Mouse (Mus musculus) cerebellum, adult 2 months (tissue): ENCODE data around the gene Depp1. TPM values are rescaled to one million over a fixed set of nuclear protein-coding genes. Genes with fewer than 3 reads are reported as not detected.

Experiments used
- DNase-seq, 2 experiments: peaks; one replicate each; pipeline ENCODE4 v3.0.0; 2021
- H3K27ac ChIP-seq: fragments of 200-500 bp; 2 replicates; pipeline ENCODE4 v1.5.1; 2012; ENCODE audit warnings: low read length, control low read depth, inconsistent platforms; ENCODE audit not compliant: insufficient read depth
- H3K27me3 ChIP-seq: fragments of 200-500 bp; 2 replicates; pipeline ENCODE4 v1.6.1; 2012; ENCODE audit warnings: inconsistent platforms, mild to moderate bottlenecking, low read length, moderate library complexity; ENCODE audit not compliant: control insufficient read depth, insufficient read depth
- H3K4me1 ChIP-seq: fragments of 200-500 bp; 2 replicates; pipeline ENCODE4 v1.6.1; 2011; ENCODE audit warnings: low read length; ENCODE audit not compliant: control insufficient read depth, insufficient read depth
- H3K4me3 ChIP-seq: fragments of 200-500 bp; replicated peaks from 2 replicates; pipeline ENCODE3; 2011; ENCODE audit warnings: mild to moderate bottlenecking, low read depth, low read length, control low read depth; ENCODE audit not compliant: insufficient read depth
- CTCF ChIP-seq: fragments of 200-500 bp; IDR thresholded peaks from 2 replicates; pipeline ENCODE4 v1.5.1; 2011; ENCODE audit warnings: low read depth, mild to moderate bottlenecking, control low read depth, low read length, moderate library complexity, borderline replicate concordance; ENCODE audit not compliant: insufficient read depth
- POLR2A ChIP-seq: fragments of 200-500 bp; IDR thresholded peaks from 2 replicates; pipeline ENCODE4 v1.6.1; 2011; ENCODE audit warnings: low read length, control low read depth, borderline replicate concordance; ENCODE audit not compliant: insufficient read depth
- WGBS: fragments of 180-500 bp; shearing (Covaris S2); methylation state at CpG from one replicate; pipeline ENCODE4 v1.1.7; 2018; 5-methylcytosine and 5-hydroxymethylcytosine counted together
- polyA plus RNA-seq: library from polyadenylated mRNA; depleted of rRNA; stranded (reverse); fragments of >200 nt; gene quantifications from 2 replicates; pipeline ENCODE4 v1.2.3, GENCODE M21; 2012

Gene Depp1
- polyA plus RNA-seq, 1 experiment: 1.00 TPM

DNA sequence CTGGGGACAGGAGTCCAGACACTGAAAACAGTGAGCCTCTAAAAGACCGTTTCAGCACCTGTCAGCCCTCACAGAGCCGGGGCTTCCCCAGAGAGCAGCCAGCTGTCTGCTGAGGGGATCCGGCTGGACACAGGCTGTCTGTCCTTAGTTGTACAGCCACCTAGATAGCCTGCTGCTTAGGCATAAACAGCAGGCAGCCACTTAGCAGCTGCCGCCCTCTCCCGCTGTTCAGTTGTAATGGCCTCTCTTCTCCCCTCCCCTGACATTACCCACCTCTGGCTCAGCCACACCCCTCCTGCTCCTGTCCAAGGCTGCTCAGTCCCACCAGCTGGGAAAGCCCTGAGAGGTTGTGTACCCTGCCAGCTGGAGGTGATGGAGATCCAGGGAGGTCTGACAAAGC, 20.6 kb downstream of the Depp1 start:
- TF ChIP-seq CTCF (no peak), POLR2A (no peak)
- DNase-seq: no peak
- WGBS: 61% methylated on average over 5 of the region's 5 CpGs
- Histone ChIP-seq H3K27ac (no peak overlapping the region), H3K4me1 (0 out of 2 replicates have a peak, but pooled peaks cover 6% of the 10 kb centered on the region), H3K27me3 (no peaks in the 10 kb centered on the region; the same call in 1 of the 2 replicates), H3K4me3 (no peak overlapping the region)

DNA sequence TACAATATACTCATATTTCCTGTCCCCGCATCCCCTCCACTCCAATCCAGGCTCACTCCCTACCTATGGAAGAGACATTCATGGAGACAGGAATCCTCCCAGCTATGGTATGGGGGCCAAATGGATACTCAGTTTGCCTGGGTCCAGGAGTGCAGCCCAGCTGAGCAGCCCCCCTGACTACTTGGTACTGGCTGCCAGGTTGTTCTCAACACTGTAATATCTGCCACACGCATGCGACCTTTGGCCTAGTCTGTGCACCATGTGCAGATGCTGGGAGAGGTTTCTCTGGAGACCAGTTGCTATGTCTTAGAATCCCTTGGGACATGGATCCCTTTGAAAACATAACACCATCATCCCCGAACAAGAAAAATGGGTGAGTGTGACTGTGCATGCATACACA, 21.4 kb downstream of the Depp1 start:
- DNase-seq: no peak
- WGBS: 90% methylated on average over 4 of the region's 4 CpGs
- H3K27ac ChIP-seq: no peak overlapping the region

DNA sequence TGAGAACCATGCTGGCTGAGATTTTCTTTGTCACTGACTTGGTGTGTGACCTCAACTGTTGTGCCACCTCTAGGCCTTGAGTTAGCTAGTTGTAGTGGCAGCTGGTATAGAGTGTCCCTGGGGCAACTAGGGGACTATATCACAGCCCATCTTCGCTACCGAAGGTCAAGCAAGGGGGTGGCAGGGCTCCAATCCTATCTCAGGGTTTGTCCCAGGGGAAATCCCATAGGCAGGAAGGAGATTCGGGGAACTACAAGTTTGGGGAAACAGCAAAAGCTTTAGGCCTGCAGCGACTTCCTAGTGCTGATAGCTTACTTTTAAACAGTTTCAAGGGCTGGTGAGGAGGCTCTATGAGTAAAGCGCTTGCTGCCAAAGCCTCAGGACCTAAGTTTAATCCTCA, 21.9 kb downstream of the Depp1 start:
- no peak for DNase-seq
- Histone ChIP-seq H3K27ac (no peak overlapping the region), H3K4me1 (0 out of 2 replicates have a peak, but pooled peaks cover 6% of the 10 kb centered on the region), H3K4me3 (no peak overlapping the region), H3K27me3 (no peaks in the 10 kb centered on the region; the same call in 1 of the 2 replicates)
- TF ChIP-seq CTCF (no peak), POLR2A (no peak)
- WGBS: 65% methylated on average over 5 of the region's 5 CpGs

More for the DNA sequence above, 21.4 kb downstream of the Depp1 start:
- Histone ChIP-seq H3K4me1 (0 out of 2 replicates have a peak, but pooled peaks cover 6% of the 10 kb centered on the region), H3K27me3 (no peaks in the 10 kb centered on the region; the same call in 1 of the 2 replicates), H3K4me3 (no peak overlapping the region)
- TF ChIP-seq POLR2A (no peak), CTCF (no peak)

DNA sequence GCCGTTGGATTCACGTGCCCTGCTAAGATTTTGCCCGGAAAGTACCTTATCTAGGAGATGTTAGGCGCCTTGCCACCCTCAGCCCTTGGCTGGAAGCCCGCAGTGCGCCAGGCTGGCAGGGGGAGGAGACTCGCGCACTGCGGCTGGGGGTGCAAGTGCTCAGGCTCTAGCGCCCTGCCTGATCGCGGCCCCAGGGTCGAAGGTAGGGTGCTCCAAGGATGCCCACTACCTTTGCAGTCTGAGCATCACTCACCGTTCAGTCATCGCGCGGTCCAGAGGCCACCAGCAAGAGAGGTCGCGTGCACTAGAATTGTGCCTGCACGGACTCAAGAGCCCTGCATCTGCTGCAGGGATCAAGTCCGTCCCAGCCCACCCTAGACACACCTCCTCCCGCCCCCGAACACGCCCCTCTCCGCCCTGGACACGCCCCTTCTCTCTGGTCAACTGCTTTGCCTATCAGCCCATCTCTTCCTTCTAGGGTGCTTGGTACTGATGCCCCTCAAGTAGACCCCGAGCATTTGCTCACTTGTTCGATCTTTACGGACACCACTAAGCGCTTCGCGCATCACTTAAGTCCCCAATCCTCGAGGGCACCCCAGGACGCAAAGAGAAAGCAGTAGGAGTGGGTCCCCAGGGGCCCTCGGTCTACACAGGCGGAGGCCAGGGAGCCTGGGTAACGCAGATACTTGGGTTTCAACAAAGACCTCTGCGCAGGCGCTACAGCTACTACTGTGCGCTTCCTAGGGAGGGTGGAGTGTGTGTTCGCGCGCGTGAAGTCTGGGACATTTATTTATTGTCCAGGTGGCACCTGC, 23.3 kb downstream of the Depp1 start, which contains the start of gene Rassf4:
Gene Rassf4, minus strand, starts transcription at position 482 of the 812 bp plus-strand sequence.
- Histone ChIP-seq H3K27me3 (no peaks in the 10 kb centered on the region; the same call in 1 of the 2 replicates), H3K4me3 (peak within 1 kb of the TSS; percentile 71), H3K4me1 (0 out of 2 replicates have a peak, but pooled peaks cover 6% of the 10 kb centered on the region), H3K27ac (no peak within 1 kb of the TSS)
- TF ChIP-seq CTCF: no peak
- peak; percentile 59 to 68 for DNase-seq
- under 1% methylated on average over 44 of the region's 44 CpGs for WGBS

DNA sequence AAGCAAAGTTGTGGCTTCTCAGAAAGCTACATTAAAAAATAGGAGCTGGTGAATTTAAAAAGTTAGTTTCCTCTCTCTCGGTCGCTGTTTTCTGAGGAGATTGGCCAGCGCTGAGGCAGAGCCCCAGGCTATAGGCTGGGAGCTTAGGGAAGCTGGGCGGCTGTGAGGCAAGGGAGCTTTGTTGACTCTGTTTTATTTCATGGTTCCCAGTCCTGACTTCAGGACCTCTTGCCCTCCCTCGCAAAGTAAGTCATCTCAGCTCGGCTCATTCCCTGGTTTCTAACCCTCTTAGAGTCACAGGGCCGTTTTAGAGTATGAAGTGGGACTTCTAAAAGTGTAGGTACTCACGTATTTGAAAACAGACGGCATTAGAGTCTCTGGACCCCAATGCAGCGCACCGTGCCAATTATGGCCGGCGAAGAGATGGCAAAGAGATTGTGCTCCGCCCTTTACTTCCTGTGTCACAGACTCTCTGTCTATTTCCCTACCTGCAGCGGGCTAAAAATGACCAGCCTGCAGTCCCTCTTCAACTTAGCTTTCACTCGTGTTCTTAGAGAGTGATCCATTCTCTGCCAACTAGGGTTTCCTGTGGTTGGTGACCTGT, 24.0 kb downstream of the Depp1 start:
- peak overlapping the region; percentile 71 for H3K4me3 ChIP-seq
- 0 out of 2 replicates have a peak, but pooled peaks cover 6% of the 10 kb centered on the region for H3K4me1 ChIP-seq
- no peaks in the 10 kb centered on the region; the same call in 1 of the 2 replicates for H3K27me3 ChIP-seq
- WGBS: 26% methylated on average over 16 of the region's 16 CpGs
- TF ChIP-seq CTCF (no peak), POLR2A (no peak)
- DNase-seq: no peak
- H3K27ac ChIP-seq: no peak overlapping the region

DNA sequence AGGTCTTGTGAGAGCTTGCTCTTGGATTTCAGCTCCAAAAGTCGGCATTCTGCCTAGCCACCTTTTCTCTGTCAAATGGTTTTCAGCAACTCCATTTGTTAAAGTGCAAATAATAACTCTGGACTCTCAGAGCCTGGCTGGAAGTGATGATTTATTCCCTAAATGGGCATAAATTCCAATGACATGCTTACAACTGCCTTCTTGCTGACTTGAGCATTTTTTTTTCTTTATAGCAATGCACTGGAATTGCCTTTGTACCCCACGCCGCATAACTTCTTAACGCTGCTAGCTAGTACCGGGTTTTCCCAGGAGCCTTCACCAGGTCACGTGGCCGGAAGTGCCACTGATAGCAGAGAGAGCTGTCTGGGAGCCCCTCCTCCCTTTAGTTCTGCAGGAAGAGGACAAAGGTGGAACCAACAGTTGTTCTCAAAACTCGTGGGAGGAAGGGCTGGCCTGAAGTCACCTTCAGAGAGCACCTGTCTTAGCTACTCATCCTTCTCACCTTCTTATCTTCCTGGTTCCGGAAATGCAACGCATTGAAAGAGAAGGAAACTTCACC, 26.0 kb downstream of the Depp1 start:
- H3K4me1 ChIP-seq: no peaks in the 10 kb centered on the region
- H3K27ac ChIP-seq: no peak overlapping the region
- H3K4me3 ChIP-seq: no peak overlapping the region
- TF ChIP-seq CTCF (no peak), POLR2A (no peak)
- H3K27me3 ChIP-seq: no peaks in the 10 kb centered on the region; the same call in 1 of the 2 replicates
- DNase-seq: no peak
- 84% methylated on average over 10 of the region's 10 CpGs for WGBS

DNA sequence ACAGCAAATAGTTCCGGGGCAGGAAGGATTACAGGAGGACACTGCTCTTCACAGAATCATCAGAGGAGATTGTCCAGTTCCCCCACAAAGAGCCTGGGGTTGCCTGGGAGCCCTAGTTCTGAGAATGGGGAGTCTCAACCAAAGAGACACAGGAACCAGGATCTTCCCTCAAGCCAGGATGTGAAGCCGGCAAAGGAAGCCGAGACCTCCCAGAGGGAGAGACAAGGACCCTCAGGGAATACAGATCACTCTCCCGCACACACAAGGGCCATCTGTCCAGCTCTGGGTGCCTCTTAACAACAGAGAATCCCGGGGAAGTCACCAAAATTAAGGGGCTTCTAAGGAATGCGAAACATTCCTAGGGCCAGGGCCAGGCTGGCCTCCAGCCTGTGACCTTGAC, 26.9 kb downstream of the Depp1 start:
- no peak for DNase-seq
- Histone ChIP-seq H3K4me1 (no peaks in the 10 kb centered on the region), H3K27me3 (no peaks in the 10 kb centered on the region; the same call in 1 of the 2 replicates), H3K4me3 (no peak overlapping the region), H3K27ac (no peak overlapping the region)
- WGBS: 62% methylated on average over 6 of the region's 6 CpGs
- TF ChIP-seq CTCF (no peak), POLR2A (no peak)
